ENCODE assay signal across 25 mouse cellular contexts in the genomic region with DNA sequence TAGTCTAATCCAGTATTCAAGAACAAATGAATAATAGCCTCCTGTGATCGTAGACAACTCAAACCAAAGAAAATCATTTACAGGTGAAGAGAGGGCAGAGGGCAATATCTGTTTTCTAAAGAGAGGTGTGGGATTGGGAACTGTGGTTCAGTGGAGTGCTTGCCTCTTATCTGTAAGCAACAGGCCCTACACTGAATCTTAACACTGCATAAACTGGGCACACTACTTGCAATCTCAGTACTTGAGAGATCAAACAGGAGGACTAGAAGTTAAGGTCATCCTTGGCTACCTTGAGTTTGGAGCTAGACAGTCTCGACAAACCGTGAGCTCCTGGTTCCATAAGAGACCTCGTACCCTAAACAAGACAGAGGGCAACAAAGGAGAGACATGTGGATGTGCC.
"Had no signal": no experiment of that assay in that cellular context is flagged by ENCODE, and none has a peak within 500 bp of the region (broad histone marks: within the 10 kb centered on the region; RNA-seq: fewer than 3 reads in every experiment).

No protein-coding gene starts in this region.

- H3K9me3 ChIP-seq: heart, embryonic 13.5 days; heart, embryonic 15.5 days; hindbrain, embryonic 13.5 days; hindbrain, embryonic 15.5 days; kidney, embryonic 15.5 days; limb, embryonic 10.5 days; limb, embryonic 12.5 days; liver, embryonic 13.5 days had no signal

- H3K4me1 ChIP-seq: limb, embryonic 10.5 days; limb, embryonic 12.5 days had no signal

- H3K4me3 ChIP-seq: heart, adult 2 months; heart, embryonic 13.5 days; heart, embryonic 15.5 days; hindbrain, embryonic 13.5 days; hindbrain, embryonic 15.5 days; kidney, embryonic 15.5 days; left cerebral cortex, adult 2 months; limb, embryonic 10.5 days; limb, embryonic 12.5 days; liver, embryonic 13.5 days had no signal

- ATAC-seq: hindbrain, postnatal 0 days; intestine, embryonic 16.5 days had no signal

- H3K4me2 ChIP-seq: heart, embryonic 11.5 days; heart, embryonic 13.5 days; heart, embryonic 15.5 days; hindbrain, embryonic 13.5 days; hindbrain, embryonic 15.5 days; kidney, embryonic 15.5 days; limb, embryonic 12.5 days; liver, embryonic 13.5 days had no signal

- H3K9ac ChIP-seq: heart, embryonic 13.5 days; heart, embryonic 15.5 days; hindbrain, embryonic 13.5 days; hindbrain, embryonic 15.5 days; kidney, embryonic 15.5 days; limb, embryonic 12.5 days; liver, embryonic 13.5 days had no signal

- H3K36me3 ChIP-seq: heart, embryonic 13.5 days; heart, embryonic 15.5 days; hindbrain, embryonic 13.5 days; hindbrain, embryonic 15.5 days; kidney, embryonic 15.5 days had no signal

- H3K27ac ChIP-seq: heart, adult 2 months; heart, embryonic 13.5 days; heart, embryonic 15.5 days; hindbrain, embryonic 13.5 days; hindbrain, embryonic 15.5 days; hindbrain, postnatal 0 days; kidney, embryonic 15.5 days; kidney, postnatal 0 days; left cerebral cortex, adult 2 months; limb, embryonic 10.5 days; limb, embryonic 12.5 days; liver, embryonic 13.5 days had no signal

- DNase-seq: gastrocnemius, postnatal 14 days; gastrocnemius, postnatal 36 days; heart, adult 2 months; heart, postnatal 14 days; heart, postnatal 36 days; kidney, adult 11 months; kidney, adult 2 months; kidney, adult 9 months; kidney, postnatal 14 days; kidney, postnatal 36 days; layer of hippocampus, adult 9-11 months; layer of hippocampus, postnatal 36 days; liver, embryonic 13.5 days had no signal

- H3K27me3 ChIP-seq: heart, embryonic 13.5 days; heart, embryonic 15.5 days; hindbrain, embryonic 13.5 days; hindbrain, embryonic 15.5 days; kidney, embryonic 15.5 days; limb, embryonic 12.5 days; liver, embryonic 13.5 days had no signal
